Mouse (Mus musculus): Measurements from ENCODE around the gene Otoa. TPM values are rescaled to one million over a fixed set of nuclear protein-coding genes. Genes with fewer than 3 reads are reported as not detected.

Otoa gene
- total RNA-seq (2023) = 1.5 to 2.7 TPM (median 1.9 TPM) in 4 replicates

GRCm38 (mm10) chr7:121081350-121081749 lies at the start of gene Otoa:
Gene Otoa, plus strand, starts transcription at chr7:121081650.

GRCm38 (mm10) chr7:121033856-121034652 lies 47.4 kb upstream of the Otoa start, which contains the start of gene Mettl9:
Gene Mettl9, plus strand, starts transcription at chr7:121034445.

DNA sequence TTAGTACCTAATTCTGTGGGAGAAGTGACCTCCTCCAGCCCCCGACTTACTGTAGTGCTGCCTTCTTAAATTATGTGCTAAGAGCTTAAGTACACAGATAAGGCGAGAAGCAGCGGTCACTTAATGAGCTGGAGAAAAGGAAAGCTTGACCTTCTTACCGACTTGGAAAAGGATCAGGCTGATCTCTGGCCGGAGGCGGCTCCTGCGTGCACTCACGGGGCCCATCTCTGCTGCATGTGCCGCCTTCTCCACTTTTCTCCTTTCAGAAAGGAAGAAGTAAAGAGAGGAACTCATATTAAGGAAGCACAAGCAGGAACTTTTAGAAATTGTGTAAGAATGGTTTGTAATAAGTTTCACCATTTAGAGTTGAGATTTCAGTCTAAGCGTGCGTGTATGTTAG lies 7.2 kb upstream of the Otoa start, which contains the start of gene Igsf6:
Gene Igsf6 (minus strand): TSS at position 292 of the 400 bp plus-strand sequence.

Other genes with a start within 250 kb of the Otoa start
- gene Eef2k, start 238.8 kb upstream of the Otoa start, total RNA-seq (2023) = 26.5 to 37.5 TPM (median 31.7 TPM) in 4 replicates
- gene Polr3e, start 163.9 kb upstream of the Otoa start, total RNA-seq (2023) = 29.8 to 38.1 TPM (median 31.0 TPM) in 4 replicates
- gene Cdr2, start 99.3 kb upstream of the Otoa start, total RNA-seq (2023) = 3.1 to 5.8 TPM (median 3.8 TPM) in 4 replicates
- gene Mfsd13b, start 99.1 kb upstream of the Otoa start, total RNA-seq (2023) = not detected in 4 replicates
- gene Mettl9, start 47.2 kb upstream of the Otoa start, total RNA-seq (2023) = 13.1 to 24.1 TPM (median 18.7 TPM) in 4 replicates
- gene Igsf6, start 7.1 kb upstream of the Otoa start, total RNA-seq (2023) = 0.69 to 1.5 TPM (median 1.1 TPM) in 4 replicates